Mouse (Mus musculus) MEL (cell line): Measurements from ENCODE around the gene Gab2. TPM values are rescaled to one million over a fixed set of nuclear protein-coding genes. Genes with fewer than 3 reads are reported as not detected.

Experiments used
- DNase-seq: peaks from one replicate; pipeline ENCODE4 v3.0.0; 2011; ENCODE audit warnings: low read depth, low spot score
- H3K27ac ChIP-seq: 2 replicates; pipeline ENCODE4 v1.5.1; 2012; ENCODE audit warnings: low read depth, mild to moderate bottlenecking, control low read depth, low read length, moderate library complexity; ENCODE audit not compliant: control insufficient read depth
- H3K27me3 ChIP-seq, 2 experiments: fragments of 150-350 bp in 1 of 2; sonication (generic) in 1 of 2; 2 replicates each; pipeline ENCODE4 v1.6.1; 2012; ENCODE audit warnings: low read length in 2 of 2, mild to moderate bottlenecking in 2 of 2, improper control_type of control experiment in 1 of 2, moderate library complexity in 1 of 2; ENCODE audit not compliant: insufficient read depth in 2 of 2, control insufficient read depth in 1 of 2
- H3K36me3 ChIP-seq, 2 experiments: 2 replicates each; pipeline ENCODE4 v1.6.1; 2012 to 2014; ENCODE audit warnings: low read length in 2 of 2, improper control_type of control experiment in 1 of 2, inconsistent platforms in 1 of 2, mild to moderate bottlenecking in 1 of 2; ENCODE audit not compliant: insufficient read depth in 2 of 2, control insufficient read depth in 1 of 2
- H3K4me1 ChIP-seq, 2 experiments: fragments of 150-350 bp in 1 of 2; sonication (generic) in 1 of 2; 2 replicates each; pipeline ENCODE4 v1.6.1; 2012; ENCODE audit warnings: low read length in 2 of 2, improper control_type of control experiment in 1 of 2, mild to moderate bottlenecking in 1 of 2; ENCODE audit not compliant: insufficient read depth in 2 of 2, control insufficient read depth in 1 of 2
- H3K4me3 ChIP-seq, 2 experiments: fragments of 150-350 bp in 1 of 2; sonication (generic) in 1 of 2; 2 replicates each; pipeline ENCODE4 v1.5.1; 2012; ENCODE audit warnings: low read depth in 2 of 2, low read length in 2 of 2, mild to moderate bottlenecking in 2 of 2, moderate library complexity in 2 of 2, control low read depth in 1 of 2, improper control_type of control experiment in 1 of 2; ENCODE audit not compliant: control insufficient read depth in 1 of 2, insufficient read depth in 1 of 2
- H3K79me2 ChIP-seq: 2 replicates; pipeline ENCODE4 v1.6.1; 2012; ENCODE audit warnings: mild to moderate bottlenecking, low read length, moderate library complexity; ENCODE audit not compliant: control insufficient read depth, poor library complexity, insufficient read depth
- H3K9ac ChIP-seq: 2 replicates; pipeline ENCODE4 v1.6.1; 2012; ENCODE audit warnings: low read depth, mild to moderate bottlenecking, control low read depth, low read length, moderate library complexity; ENCODE audit not compliant: control insufficient read depth, poor library complexity, severe bottlenecking
- H3K9me3 ChIP-seq: fragments of 150-350 bp; sonication (generic); replicated peaks from 2 replicates; pipeline ENCODE4 v1.6.1; 2012; ENCODE audit warnings: mild to moderate bottlenecking, low read length, improper control_type of control experiment, moderate library complexity; ENCODE audit not compliant: insufficient read depth
- BHLHE40 ChIP-seq: IDR thresholded peaks from 2 replicates; pipeline ENCODE4 v1.6.1; 2012; ENCODE audit warnings: low read depth, mild to moderate bottlenecking, inconsistent platforms, low read length, improper control_type of control experiment, borderline replicate concordance
- CHD2 ChIP-seq: IDR thresholded peaks from 2 replicates; pipeline ENCODE4 v1.6.1; 2011; ENCODE audit warnings: low read length, improper control_type of control experiment
- CTCF ChIP-seq, 3 experiments: IDR thresholded peaks in 2 of 3; conservative IDR thresholded peaks in 1 of 3; 2 replicates each; pipeline ENCODE4 v1.5.1; 2011 to 2012; ENCODE audit warnings: low read length in 3 of 3, low read depth in 2 of 3, mild to moderate bottlenecking in 2 of 3, improper control_type of control experiment in 1 of 3, inconsistent platforms in 1 of 3, mixed read lengths in 1 of 3, moderate library complexity in 1 of 3; ENCODE audit not compliant: control insufficient read depth in 1 of 3, insufficient read depth in 1 of 3, poor library complexity in 1 of 3, severe bottlenecking in 1 of 3
- E2F4 ChIP-seq: IDR thresholded peaks from 2 replicates; pipeline ENCODE4 v1.6.1; 2011; ENCODE audit warnings: low read depth, low read length, improper control_type of control experiment, borderline replicate concordance
- ETS1 ChIP-seq: IDR thresholded peaks from 2 replicates; pipeline ENCODE4 v1.6.1; 2012; ENCODE audit warnings: low read depth, mild to moderate bottlenecking, inconsistent platforms, low read length, improper control_type of control experiment, moderate library complexity
- MAFK ChIP-seq: IDR thresholded peaks from 2 replicates; pipeline ENCODE4 v1.6.1; 2011; ENCODE audit warnings: low read depth, mild to moderate bottlenecking, low read length, improper control_type of control experiment, borderline replicate concordance
- MAX ChIP-seq: IDR thresholded peaks from 2 replicates; pipeline ENCODE4 v1.6.1; 2011; ENCODE audit warnings: low read length, improper control_type of control experiment
- MAZ ChIP-seq: IDR thresholded peaks from 2 replicates; pipeline ENCODE4 v1.6.1; 2012; ENCODE audit warnings: low read depth, mild to moderate bottlenecking, inconsistent platforms, low read length, improper control_type of control experiment
- MXI1 ChIP-seq: IDR thresholded peaks from 2 replicates; pipeline ENCODE4 v1.6.1; 2011; ENCODE audit warnings: mild to moderate bottlenecking, low read depth, low read length, improper control_type of control experiment
- MYC ChIP-seq: IDR thresholded peaks from 2 replicates; pipeline ENCODE4 v1.6.1; 2011; ENCODE audit warnings: low read depth, mild to moderate bottlenecking, low read length, improper control_type of control experiment, moderate library complexity
- POLR2AphosphoS5 ChIP-seq: IDR thresholded peaks from 2 replicates; pipeline ENCODE4 v1.6.1; 2012; ENCODE audit warnings: low read depth, borderline replicate concordance, mild to moderate bottlenecking, inconsistent platforms, low read length, moderate library complexity, mixed read lengths
- RAD21 ChIP-seq: IDR thresholded peaks from 2 replicates; pipeline ENCODE4 v1.6.1; 2011; ENCODE audit warnings: mild to moderate bottlenecking, low read depth, low read length, improper control_type of control experiment
- SIN3A ChIP-seq: IDR thresholded peaks from 2 replicates; pipeline ENCODE4 v1.6.1; 2012; ENCODE audit warnings: low read length, improper control_type of control experiment, inconsistent platforms
- SMC3 ChIP-seq: IDR thresholded peaks from 2 replicates; pipeline ENCODE4 v1.6.1; 2011; ENCODE audit warnings: low read depth, low read length, improper control_type of control experiment
- TBP ChIP-seq: IDR thresholded peaks from 2 replicates; pipeline ENCODE4 v1.8.0; 2011; ENCODE audit warnings: low read depth, low read length, improper control_type of control experiment
- USF1 ChIP-seq: IDR thresholded peaks from 2 replicates; pipeline ENCODE4 v1.6.1; 2014; ENCODE audit warnings: low read depth, mild to moderate bottlenecking, inconsistent platforms, low read length, improper control_type of control experiment, moderate library complexity
- ZC3H11A ChIP-seq: IDR thresholded peaks from 2 replicates; pipeline ENCODE4 v1.6.1; 2012; ENCODE audit warnings: low read depth, mild to moderate bottlenecking, inconsistent platforms, low read length, improper control_type of control experiment
- ZKSCAN1 ChIP-seq: IDR thresholded peaks from 2 replicates; pipeline ENCODE4 v1.6.1; 2012; ENCODE audit warnings: low read depth, mild to moderate bottlenecking, inconsistent platforms, low read length, improper control_type of control experiment, moderate library complexity
- ZMIZ1 ChIP-seq: IDR thresholded peaks from 2 replicates; pipeline ENCODE4 v1.6.1; 2012; ENCODE audit warnings: low read depth, mild to moderate bottlenecking, inconsistent platforms, low read length, improper control_type of control experiment, moderate library complexity
- polyA plus RNA-seq, 2 experiments: library from polyadenylated mRNA; stranded (reverse) in 1 of 2; unstranded in 1 of 2; fragments of >175 nt in 1 of 2; fragments of >200 nt in 1 of 2; gene quantifications; 2 replicates each; pipeline versions ENCODE4 v1.2.1 to v1.2.4; 2012; ENCODE audit warnings: low replicate concordance in 2 of 2, low read depth in 1 of 2; ENCODE audit not compliant: insufficient read length in 2 of 2, insufficient read depth in 1 of 2, missing spikeins in 1 of 2
- total RNA-seq: library from RNA; depleted of rRNA; stranded (reverse); fragments of 300-350 nt; gene quantifications from 2 replicates; pipeline ENCODE4 v1.2.3, GENCODE M21; 2012

The Gab2 gene
- total and polyA plus RNA-seq, 3 experiments, result 5.0 to 11.5 TPM; not detected in 1

DNA sequence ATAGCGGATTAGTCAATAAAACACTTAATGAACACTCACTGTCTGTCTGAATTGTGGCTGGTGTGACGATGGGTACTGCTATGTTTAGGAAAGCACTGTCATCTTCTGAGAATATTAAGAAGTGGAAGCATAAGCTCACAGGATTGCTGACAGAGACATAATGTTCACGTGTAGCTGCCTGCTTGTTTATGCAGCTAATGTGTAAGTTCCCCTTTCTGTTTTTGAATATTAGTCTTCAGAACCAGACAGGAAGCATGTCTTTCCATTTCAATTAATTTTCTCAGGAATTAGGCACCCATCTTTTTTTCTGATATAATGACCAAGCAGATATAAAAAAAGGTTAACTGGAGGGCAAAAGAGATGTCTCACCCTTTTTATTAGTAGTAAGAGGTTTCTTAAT is 55.1 kb downstream of the Gab2 start:
- Histone ChIP-seq H3K4me3 (peak overlapping the region in 1 of 2 experiments; percentile 44; a peak in 2 of 4 replicates), H3K79me2 (no peaks in the 10 kb centered on the region), H3K9ac (peak overlapping the region; percentile 50; the same call in 1 of the 2 replicates), H3K36me3 (peaks cover 0 to 4% of the 10 kb centered on the region in 2 experiments; a peak in 2 of 4 replicates), H3K27ac (peak overlapping the region; percentile 31), H3K4me1 (peaks cover 0 to 3% of the 10 kb centered on the region in 2 experiments; a peak in 3 of 4 replicates), H3K27me3 (no peaks in the 10 kb centered on the region), H3K9me3 (no peaks in the 10 kb centered on the region)
- TF ChIP-seq TBP (no peak), USF1 (peak; percentile 36; the same call in 1 of the 2 replicates), ZC3H11A (no peak), MAFK (no peak), RAD21 (no peak), ETS1 (peak; percentile 52; the same call in 1 of the 2 replicates), SIN3A (peak; percentile 61), ZKSCAN1 (no peak), SMC3 (no peak), MAX (peak; percentile 68; the same call in 1 of the 2 replicates), E2F4 (no peak), MXI1 (peak; percentile 91), MYC (peak; percentile 84; the same call in 1 of the 2 replicates), BHLHE40 (peak; percentile 83; the same call in 1 of the 2 replicates), MAZ (no peak)
- DNase-seq, result peak; percentile 80

DNA sequence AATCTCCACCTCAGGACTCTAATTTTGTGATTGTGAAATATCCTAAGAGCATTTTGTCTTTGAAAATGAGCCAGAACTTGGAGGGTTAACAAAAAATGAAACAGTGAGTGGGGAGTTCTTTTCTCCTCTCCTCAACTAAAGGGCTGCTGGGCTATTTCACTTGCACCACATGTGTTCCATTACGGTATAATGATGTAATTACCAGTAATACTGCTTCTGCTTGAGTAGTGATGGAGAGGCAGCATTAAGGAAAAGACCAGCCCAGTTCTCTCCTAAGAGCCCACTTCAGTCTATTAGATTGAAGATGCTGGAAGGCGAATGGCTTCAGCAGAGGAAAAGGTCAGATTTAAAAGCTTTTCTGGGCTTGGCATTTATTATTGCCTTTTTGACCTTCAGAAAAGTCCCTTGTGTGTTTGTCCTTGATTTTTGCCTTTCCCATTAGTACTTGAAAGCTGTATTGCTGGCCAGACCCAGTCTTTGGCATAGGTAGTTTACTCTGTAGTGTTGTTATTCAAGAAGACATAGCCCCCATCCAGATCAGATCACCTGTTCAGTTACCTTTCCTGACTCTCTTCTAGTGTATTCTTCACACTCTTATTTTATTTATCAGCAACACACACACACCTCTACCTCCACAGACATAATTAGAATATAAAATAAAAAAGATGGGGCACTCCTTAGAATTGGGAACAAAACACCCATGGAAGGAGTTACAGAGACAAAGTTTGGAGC is 69.9 kb downstream of the Gab2 start:
- H3K27me3 ChIP-seq, result no peaks in the 10 kb centered on the region
- H3K79me2 ChIP-seq, result 0 out of 2 replicates have a peak, but pooled peaks cover 2% of the 10 kb centered on the region
- H3K9ac ChIP-seq, result no peak overlapping the region
- no peak for TF ChIP-seq POLR2AphosphoS5
- no peak for TF ChIP-seq CHD2
- no peak for TF ChIP-seq MAX
- no peak for TF ChIP-seq ZC3H11A
- TF ChIP-seq ZMIZ1, result no peak
- TF ChIP-seq CTCF (IDR thresholded peaks at IDR 0.05 in 2 of 3, conservative IDR thresholded peaks at IDR 0.05 in 1 of 3; ENCODE audit: control insufficient read depth in 1 of 3, insufficient read depth in 1 of 3, low read depth in 2 of 3, low read length in 3 of 3, poor library complexity in 1 of 3, severe bottlenecking in 1 of 3), result no peak
- no peak overlapping the region; a peak in 1 of 4 replicates for H3K4me3 ChIP-seq
- H3K9me3 ChIP-seq, result no peaks in the 10 kb centered on the region
- H3K27ac ChIP-seq, result no peak overlapping the region
- no peak for DNase-seq
- H3K4me1 ChIP-seq, result peaks cover 10 to 22% of the 10 kb centered on the region in 2 experiments
- peaks cover 0 to 26% of the 10 kb centered on the region in 2 experiments; a peak in 2 of 4 replicates for H3K36me3 ChIP-seq
